Mouse (Mus musculus): Measurements from ENCODE around the gene Brinp3. TPM values are rescaled to one million over a fixed set of nuclear protein-coding genes. Genes with fewer than 3 reads are reported as not detected.

Gene Brinp3
- polyA plus RNA-seq, 2 experiments: 1.7 to 1.9 TPM

- H3K9ac ChIP-seq (ENCODE audit: low read depth, low read length, severe bottlenecking): no peak overlapping the region
Observed at GRCm38 (mm10) chr1:146498780-146499114, 4.2 kb downstream of the Brinp3 start.

GRCm38 (mm10) chr1:146515377-146515776 lies 20.8 kb downstream of the Brinp3 start:
- Histone ChIP-seq H3K4me2 (replicated peaks; ENCODE audit: low read depth, low read length, severe bottlenecking) (no peak overlapping the region), H3K9me3 (ENCODE audit: control insufficient read depth, low read length) (no peaks in the 10 kb centered on the region), H3K4me1 (ENCODE audit: control insufficient read depth, insufficient read depth, low read length) (no peaks in the 10 kb centered on the region), H3K4me3 (replicated peaks; ENCODE audit: low read length) (no peak overlapping the region), H3K27ac (replicated peaks; ENCODE audit: low read depth, low read length) (no peak overlapping the region), H3K9ac (ENCODE audit: low read depth, low read length, severe bottlenecking) (no peak overlapping the region), H3K27me3 (ENCODE audit: control insufficient read depth, insufficient read depth, low read length) (no peaks in the 10 kb centered on the region), H3K36me3 (ENCODE audit: control insufficient read depth, insufficient read depth, low read length) (no peaks in the 10 kb centered on the region)
- no peak for TF ChIP-seq POLR2A (IDR thresholded peaks at IDR 0.05; ENCODE audit: borderline replicate concordance, extremely low read depth, insufficient read depth, insufficient read length)
- no peak for ATAC-seq (ENCODE audit: low FRiP score, low read depth)
- WGBS: 72% methylated on average over 2 of the region's 2 CpGs
- no peak for DNase-seq (ENCODE audit: low spot score)

More at GRCm38 (mm10) chr1:146498780-146499114, 4.2 kb downstream of the Brinp3 start:
- TF ChIP-seq POLR2A (IDR thresholded peaks at IDR 0.05; ENCODE audit: borderline replicate concordance, extremely low read depth, insufficient read depth, insufficient read length): no peak
- Histone ChIP-seq H3K4me2 (replicated peaks; ENCODE audit: low read depth, low read length, severe bottlenecking) (peak overlapping the region; percentile 68), H3K36me3 (ENCODE audit: control insufficient read depth, insufficient read depth, low read length) (no peaks in the 10 kb centered on the region), H3K4me3 (replicated peaks; ENCODE audit: low read length) (peak overlapping the region; percentile 44), H3K4me1 (ENCODE audit: control insufficient read depth, insufficient read depth, low read length) (0 out of 2 replicates have a peak, but pooled peaks cover 4% of the 10 kb centered on the region), H3K27me3 (ENCODE audit: control insufficient read depth, insufficient read depth, low read length) (peaks cover 31% of the 10 kb centered on the region), H3K27ac (replicated peaks; ENCODE audit: low read depth, low read length) (no peak overlapping the region), H3K9me3 (ENCODE audit: control insufficient read depth, low read length) (no peaks in the 10 kb centered on the region)
- no peak for DNase-seq (ENCODE audit: low spot score)
- no peak for ATAC-seq (ENCODE audit: low FRiP score, low read depth)
- 13% methylated on average over 1 of the region's 1 CpGs for WGBS

- ATAC-seq (ENCODE audit: low FRiP score, low read depth) (no peak), DNase-seq (ENCODE audit: low spot score) (no peak)
- Histone ChIP-seq H3K36me3 (ENCODE audit: control insufficient read depth, insufficient read depth, low read length) (no peaks in the 10 kb centered on the region), H3K4me2 (replicated peaks; ENCODE audit: low read depth, low read length, severe bottlenecking) (no peak overlapping the region), H3K27ac (replicated peaks; ENCODE audit: low read depth, low read length) (no peak overlapping the region), H3K4me3 (replicated peaks; ENCODE audit: low read length) (no peak overlapping the region), H3K27me3 (ENCODE audit: control insufficient read depth, insufficient read depth, low read length) (no peaks in the 10 kb centered on the region), H3K4me1 (ENCODE audit: control insufficient read depth, insufficient read depth, low read length) (no peaks in the 10 kb centered on the region), H3K9me3 (ENCODE audit: control insufficient read depth, low read length) (no peaks in the 10 kb centered on the region), H3K9ac (ENCODE audit: low read depth, low read length, severe bottlenecking) (no peak overlapping the region)
- TF ChIP-seq POLR2A (IDR thresholded peaks at IDR 0.05; ENCODE audit: borderline replicate concordance, extremely low read depth, insufficient read depth, insufficient read length): no peak
- 75% methylated on average over 11 of the region's 11 CpGs for WGBS
Observed at GRCm38 (mm10) chr1:146523727-146524573, 29.4 kb downstream of the Brinp3 start.

- ATAC-seq (ENCODE audit: low FRiP score, low read depth): no peak
- no peak for DNase-seq (ENCODE audit: low spot score)
Observed at GRCm38 (mm10) chr1:146528572-146528971, 34.0 kb downstream of the Brinp3 start.

GRCm38 (mm10) chr1:146546847-146547428 lies 52.4 kb downstream of the Brinp3 start:
- Histone ChIP-seq H3K27me3 (ENCODE audit: control insufficient read depth, insufficient read depth, low read length) (no peaks in the 10 kb centered on the region), H3K9ac (ENCODE audit: low read depth, low read length, severe bottlenecking) (no peak overlapping the region), H3K4me2 (replicated peaks; ENCODE audit: low read depth, low read length, severe bottlenecking) (no peak overlapping the region), H3K4me3 (replicated peaks; ENCODE audit: low read length) (no peak overlapping the region), H3K27ac (replicated peaks; ENCODE audit: low read depth, low read length) (no peak overlapping the region), H3K4me1 (ENCODE audit: control insufficient read depth, insufficient read depth, low read length) (no peaks in the 10 kb centered on the region), H3K9me3 (ENCODE audit: control insufficient read depth, low read length) (no peaks in the 10 kb centered on the region), H3K36me3 (ENCODE audit: control insufficient read depth, insufficient read depth, low read length) (no peaks in the 10 kb centered on the region)
- no peak for TF ChIP-seq POLR2A (IDR thresholded peaks at IDR 0.05; ENCODE audit: borderline replicate concordance, extremely low read depth, insufficient read depth, insufficient read length)
- 88% methylated on average over 2 of the region's 2 CpGs for WGBS
- DNase-seq (ENCODE audit: low spot score) (no peak), ATAC-seq (ENCODE audit: low FRiP score, low read depth) (no peak)

More at GRCm38 (mm10) chr1:146528572-146528971, 34.0 kb downstream of the Brinp3 start:
- Histone ChIP-seq H3K4me1 (ENCODE audit: control insufficient read depth, insufficient read depth, low read length) (no peaks in the 10 kb centered on the region), H3K9ac (ENCODE audit: low read depth, low read length, severe bottlenecking) (no peak overlapping the region), H3K36me3 (ENCODE audit: control insufficient read depth, insufficient read depth, low read length) (no peaks in the 10 kb centered on the region), H3K9me3 (ENCODE audit: control insufficient read depth, low read length) (no peaks in the 10 kb centered on the region), H3K27me3 (ENCODE audit: control insufficient read depth, insufficient read depth, low read length) (no peaks in the 10 kb centered on the region), H3K27ac (replicated peaks; ENCODE audit: low read depth, low read length) (no peak overlapping the region), H3K4me2 (replicated peaks; ENCODE audit: low read depth, low read length, severe bottlenecking) (no peak overlapping the region), H3K4me3 (replicated peaks; ENCODE audit: low read length) (no peak overlapping the region)
- no peak for TF ChIP-seq POLR2A (IDR thresholded peaks at IDR 0.05; ENCODE audit: borderline replicate concordance, extremely low read depth, insufficient read depth, insufficient read length)
